Mouse (Mus musculus) left cerebral cortex, adult 2 months (tissue): ENCODE data around the gene Arfip1. TPM values are rescaled to one million over a fixed set of nuclear protein-coding genes. Genes with fewer than 3 reads are reported as not detected.

Experiments used
- DNase-seq, 2 experiments: peaks; one replicate each; pipeline ENCODE4 v3.0.0; 2021 to 2022; ENCODE audit warnings: low spot score in 2 of 2, mixed read lengths in 1 of 2; ENCODE audit errors: extremely low spot score in 1 of 2
- H3K27ac ChIP-seq: fragments of 200-600 bp; 2 replicates; pipeline ENCODE4 v1.8.1; 2022
- H3K4me3 ChIP-seq: fragments of 200-600 bp; 2 replicates; pipeline ENCODE4 v1.8.1; 2022
- CTCF ChIP-seq: fragments of 200-600 bp; IDR thresholded peaks from 2 replicates; pipeline ENCODE4 v1.8.1; 2022; ENCODE audit warnings: antibody characterized with exemption, mild to moderate bottlenecking, moderate library complexity
- intact Hi-C: fragments of 180-260 bp; cut with DNase I; formaldehyde crosslinking; loops from one replicate; pipeline ENCODE4 v1.15.1; 2025
- total RNA-seq, 2 experiments: library from RNA; stranded (reverse); gene quantifications; 2 replicates each; pipeline ENCODE4 v1.2.3; 2021

The Arfip1 gene
- total RNA-seq, 2 experiments from 2014 or later: 15.3 to 16.0 TPM

- intact Hi-C loops: no loop called here
- Histone ChIP-seq H3K27ac (no peak overlapping the region), H3K4me3 (no peak overlapping the region)
- no peak for TF ChIP-seq CTCF
- DNase-seq: no peak
These were observed 114.9 kb downstream of the Arfip1 start for GRCm38 (mm10) chr3:84467419-84468110.

- intact Hi-C loops: no loop called here
- no peak for TF ChIP-seq CTCF
- H3K4me3 ChIP-seq: no peak overlapping the region
- DNase-seq: no peak
- H3K27ac ChIP-seq: no peak overlapping the region
These were observed 116.5 kb downstream of the Arfip1 start for GRCm38 (mm10) chr3:84465822-84466500.

- DNase-seq: no peak
- TF ChIP-seq CTCF: no peak
- H3K4me3 ChIP-seq: no peak overlapping the region
- intact Hi-C loops: no loop called here
- no peak overlapping the region for H3K27ac ChIP-seq
These were observed 120.7 kb downstream of the Arfip1 start for GRCm38 (mm10) chr3:84461687-84462086.

GRCm38 (mm10) chr3:84460952-84461351 lies 121.5 kb downstream of the Arfip1 start:
- no peak for DNase-seq
- no peak overlapping the region for H3K4me3 ChIP-seq
- H3K27ac ChIP-seq: no peak overlapping the region
- intact Hi-C loops: no loop called here
- TF ChIP-seq CTCF: no peak

GRCm38 (mm10) chr3:84460499-84460898 lies 121.9 kb downstream of the Arfip1 start:
- no peak for TF ChIP-seq CTCF
- Histone ChIP-seq H3K27ac (no peak overlapping the region), H3K4me3 (no peak overlapping the region)
- intact Hi-C loops: no loop called here
- no peak for DNase-seq

- intact Hi-C loops: no loop called here
- no peak overlapping the region for H3K4me3 ChIP-seq
- no peak for TF ChIP-seq CTCF
These were observed 126.5 kb downstream of the Arfip1 start for GRCm38 (mm10) chr3:84455733-84456417.

GRCm38 (mm10) chr3:84450651-84451050 lies 131.8 kb downstream of the Arfip1 start:
- intact Hi-C loops: no loop called here
- no peak for DNase-seq
- Histone ChIP-seq H3K27ac (no peak overlapping the region), H3K4me3 (no peak overlapping the region)
- TF ChIP-seq CTCF: no peak

More at GRCm38 (mm10) chr3:84455733-84456417, 126.5 kb downstream of the Arfip1 start:
- H3K27ac ChIP-seq: no peak overlapping the region
- no peak for DNase-seq

GRCm38 (mm10) chr3:84449015-84449414 lies 133.4 kb downstream of the Arfip1 start:
- intact Hi-C loops: no loop called here
- no peak for DNase-seq
- Histone ChIP-seq H3K27ac (no peak overlapping the region), H3K4me3 (no peak overlapping the region)
- no peak for TF ChIP-seq CTCF

GRCm38 (mm10) chr3:84447803-84448202 lies 134.6 kb downstream of the Arfip1 start:
- Histone ChIP-seq H3K4me3 (no peak overlapping the region), H3K27ac (no peak overlapping the region)
- TF ChIP-seq CTCF: no peak
- intact Hi-C loops: no loop called here
- peak in 1 of 2 experiments; percentile 25 for DNase-seq

Other genes starting within 250 kb of the Arfip1 start
- 1 to 10 TPM; 3.4 to 4.5 TPM for gene Fhdc1, start 102.2 kb downstream of the Arfip1 start, total RNA-seq
- not detected for gene Tigd4, start 10.9 kb upstream of the Arfip1 start, total RNA-seq
- gene Tmem154, start 83.6 kb upstream of the Arfip1 start, total RNA-seq: under 1 TPM; 0.23 to 0.36 TPM
- 100 to 1,000 TPM; 234 to 282 TPM for gene Fbxw7, start 232.6 kb upstream of the Arfip1 start, total RNA-seq